Mouse (Mus musculus): Measurements from ENCODE around the gene Olfr1391. TPM values are rescaled to one million over a fixed set of nuclear protein-coding genes. Genes with fewer than 3 reads are reported as not detected.
"Not testable (repeated sequence)": the region's sequence is repeated elsewhere in the genome, so short reads cannot be mapped to it uniquely, and the experiment has no call there.

Olfr1391 gene
- not detected in 2 replicates for polyA plus RNA-seq (2012; ENCODE audit: insufficient read depth, insufficient read length, low replicate concordance, missing spikeins)

- TF ChIP-seq CTCF (IDR thresholded peaks at IDR 0.05; ENCODE audit: insufficient read depth, low read depth, low read length) (no peak), POLR2A (IDR thresholded peaks at IDR 0.05; ENCODE audit: insufficient read depth, low read depth, low read length) (no peak)
- 81% methylated on average over 2 of the region's 2 CpGs for WGBS
- Histone ChIP-seq H3K4me3 (ENCODE audit: insufficient read depth, low read depth, low read length) (no peak within 1 kb of the TSS), H3K27ac (ENCODE audit: insufficient read depth, low read depth, low read length) (no peak within 1 kb of the TSS), H3K4me1 (ENCODE audit: control insufficient read depth, insufficient read depth, low read length) (no peaks in the 10 kb centered on the region)
These were observed at the start of gene Olfr1391 for GRCm38 (mm10) chr11:49322442-49322841. Gene Olfr1391 (plus strand): TSS chr11:49322742.

- WGBS = 77% methylated on average over 11 of the region's 11 CpGs
- Histone ChIP-seq H3K4me1 (ENCODE audit: control insufficient read depth, insufficient read depth, low read length) (no peaks in the 10 kb centered on the region), H3K27ac (ENCODE audit: insufficient read depth, low read depth, low read length) (no peak overlapping the region), H3K4me3 (ENCODE audit: insufficient read depth, low read depth, low read length) (no peak overlapping the region)
- TF ChIP-seq CTCF (IDR thresholded peaks at IDR 0.05; ENCODE audit: insufficient read depth, low read depth, low read length) (no peak), POLR2A (IDR thresholded peaks at IDR 0.05; ENCODE audit: insufficient read depth, low read depth, low read length) (no peak)
These were observed 48.6 kb upstream of the Olfr1391 start for GRCm38 (mm10) chr11:49273834-49274519.

GRCm38 (mm10) chr11:49278222-49278621 lies 44.3 kb upstream of the Olfr1391 start, which contains the start of gene Olfr1393:
Gene Olfr1393 (plus strand): TSS chr11:49278304.
- Histone ChIP-seq H3K27ac (ENCODE audit: insufficient read depth, low read depth, low read length) (no peak within 1 kb of the TSS), H3K4me1 (ENCODE audit: control insufficient read depth, insufficient read depth, low read length) (no peaks in the 10 kb centered on the region), H3K4me3 (ENCODE audit: insufficient read depth, low read depth, low read length) (no peak within 1 kb of the TSS)
- 82% methylated on average over 3 of the region's 3 CpGs for WGBS
- TF ChIP-seq POLR2A (IDR thresholded peaks at IDR 0.05; ENCODE audit: insufficient read depth, low read depth, low read length) = no peak
- TF ChIP-seq CTCF (IDR thresholded peaks at IDR 0.05; ENCODE audit: insufficient read depth, low read depth, low read length) = no peak

- not testable (repeated sequence) for H3K27ac ChIP-seq (ENCODE audit: insufficient read depth, low read depth, low read length); H3K4me1 ChIP-seq (ENCODE audit: control insufficient read depth, insufficient read depth, low read length); H3K4me3 ChIP-seq (ENCODE audit: insufficient read depth, low read depth, low read length)
- 55% methylated on average over 1 of the region's 1 CpGs for WGBS
These were observed 37.6 kb upstream of the Olfr1391 start, which contains the start of gene Olfr1392 for GRCm38 (mm10) chr11:49284982-49285381. Gene Olfr1392 (plus strand): TSS chr11:49285282.

GRCm38 (mm10) chr11:49287251-49287650 lies 35.3 kb upstream of the Olfr1391 start:
- 86% methylated on average over 2 of the region's 2 CpGs for WGBS
- TF ChIP-seq POLR2A (IDR thresholded peaks at IDR 0.05; ENCODE audit: insufficient read depth, low read depth, low read length) (no peak), CTCF (IDR thresholded peaks at IDR 0.05; ENCODE audit: insufficient read depth, low read depth, low read length) (no peak)
- Histone ChIP-seq H3K4me3 (ENCODE audit: insufficient read depth, low read depth, low read length) (no peak overlapping the region), H3K4me1 (ENCODE audit: control insufficient read depth, insufficient read depth, low read length) (no peaks in the 10 kb centered on the region), H3K27ac (ENCODE audit: insufficient read depth, low read depth, low read length) (no peak overlapping the region)

GRCm38 (mm10) chr11:49292777-49293176 lies 29.8 kb upstream of the Olfr1391 start:
- TF ChIP-seq POLR2A (IDR thresholded peaks at IDR 0.05; ENCODE audit: insufficient read depth, low read depth, low read length) = no peak
- no peak for TF ChIP-seq CTCF (IDR thresholded peaks at IDR 0.05; ENCODE audit: insufficient read depth, low read depth, low read length)
- 37% methylated on average over 3 of the region's 3 CpGs for WGBS

GRCm38 (mm10) chr11:49304441-49304840 lies 18.1 kb upstream of the Olfr1391 start, which contains the start of gene Olfr10:
Gene Olfr10 (plus strand): TSS chr11:49304741.
- Histone ChIP-seq H3K27ac (ENCODE audit: insufficient read depth, low read depth, low read length) (no peak within 1 kb of the TSS), H3K4me1 (ENCODE audit: control insufficient read depth, insufficient read depth, low read length) (no peaks in the 10 kb centered on the region)

More at GRCm38 (mm10) chr11:49292777-49293176, 29.8 kb upstream of the Olfr1391 start:
- H3K27ac ChIP-seq (ENCODE audit: insufficient read depth, low read depth, low read length) = no peak overlapping the region
- H3K4me1 ChIP-seq (ENCODE audit: control insufficient read depth, insufficient read depth, low read length) = no peaks in the 10 kb centered on the region
- no peak overlapping the region for H3K4me3 ChIP-seq (ENCODE audit: insufficient read depth, low read depth, low read length)

GRCm38 (mm10) chr11:49308547-49308946 lies 14.0 kb upstream of the Olfr1391 start:
- not testable (repeated sequence) for H3K27ac ChIP-seq (ENCODE audit: insufficient read depth, low read depth, low read length); H3K4me1 ChIP-seq (ENCODE audit: control insufficient read depth, insufficient read depth, low read length); H3K4me3 ChIP-seq (ENCODE audit: insufficient read depth, low read depth, low read length)
- 82% methylated on average over 5 of the region's 5 CpGs for WGBS

More at GRCm38 (mm10) chr11:49304441-49304840, 18.1 kb upstream of the Olfr1391 start, which contains the start of gene Olfr10:
- H3K4me3 ChIP-seq (ENCODE audit: insufficient read depth, low read depth, low read length) = no peak within 1 kb of the TSS
- TF ChIP-seq CTCF (IDR thresholded peaks at IDR 0.05; ENCODE audit: insufficient read depth, low read depth, low read length) = no peak
- no peak for TF ChIP-seq POLR2A (IDR thresholded peaks at IDR 0.05; ENCODE audit: insufficient read depth, low read depth, low read length)

GRCm38 (mm10) chr11:49326726-49327125 lies 4.2 kb downstream of the Olfr1391 start:
- no peak for TF ChIP-seq POLR2A (IDR thresholded peaks at IDR 0.05; ENCODE audit: insufficient read depth, low read depth, low read length)
- no peak overlapping the region for H3K27ac ChIP-seq (ENCODE audit: insufficient read depth, low read depth, low read length)
- no peaks in the 10 kb centered on the region for H3K4me1 ChIP-seq (ENCODE audit: control insufficient read depth, insufficient read depth, low read length)
- 84% methylated on average over 3 of the region's 3 CpGs for WGBS
- no peak overlapping the region for H3K4me3 ChIP-seq (ENCODE audit: insufficient read depth, low read depth, low read length)

Data from olfactory bulb, adult 2 months (tissue).